Mouse (Mus musculus): ENCODE measurements around the gene Zfp53.
A peak's percentile ranks its signal among the peaks of the same experiment; 100 is the strongest.
"Not testable (repeated sequence)": the region's sequence is repeated elsewhere in the genome, so short reads cannot be mapped to it uniquely, and the experiment has no call there.

Zfp53 gene

GRCm38 (mm10) chr17:21488760-21489499, at the start of gene Zfp53:
Zfp53 (plus strand) TSS chr17:21488998.
- DNase-seq (ENCODE audit: low read depth) = peak; percentile 97

GRCm38 (mm10) chr17:21449669-21450068, 39.1 kb upstream of the Zfp53 start:
- peak; percentile 88 for DNase-seq (ENCODE audit: low read depth)

GRCm38 (mm10) chr17:21450138-21450704, 38.6 kb upstream of the Zfp53 start, which contains the start of gene Zfp51:
Zfp51 (plus strand) TSS chr17:21450374.
- DNase-seq (ENCODE audit: low read depth) = peak; percentile 96

- no peak for DNase-seq (ENCODE audit: low read depth)
Measured at GRCm38 (mm10) chr17:21463550-21463949, 25.2 kb upstream of the Zfp53 start.

GRCm38 (mm10) chr17:21472032-21472652, 16.7 kb upstream of the Zfp53 start:
- DNase-seq (ENCODE audit: low read depth) = no peak

- no peak for DNase-seq (ENCODE audit: low read depth)
Measured at GRCm38 (mm10) chr17:21472653-21473307, 16.0 kb upstream of the Zfp53 start.

- no peak for DNase-seq (ENCODE audit: low read depth)
Measured at GRCm38 (mm10) chr17:21473362-21474190, 15.2 kb upstream of the Zfp53 start.

GRCm38 (mm10) chr17:21474729-21475128, 14.1 kb upstream of the Zfp53 start:
- peak; percentile 28 for DNase-seq (ENCODE audit: low read depth)

GRCm38 (mm10) chr17:21475290-21475689, 13.5 kb upstream of the Zfp53 start:
- DNase-seq (ENCODE audit: low read depth) = not testable (repeated sequence)

GRCm38 (mm10) chr17:21476351-21476750, 12.4 kb upstream of the Zfp53 start:
- DNase-seq (ENCODE audit: low read depth) = not testable (repeated sequence)

- peak; percentile 16 for DNase-seq (ENCODE audit: low read depth)
Measured at GRCm38 (mm10) chr17:21478103-21478777, 10.6 kb upstream of the Zfp53 start.

GRCm38 (mm10) chr17:21489500-21490001, 753 bp downstream of the Zfp53 start:
- DNase-seq (ENCODE audit: low read depth) = peak; percentile 67

- peak; percentile 36 for DNase-seq (ENCODE audit: low read depth)
Measured at GRCm38 (mm10) chr17:21501365-21501764, 12.6 kb downstream of the Zfp53 start.

- peak; percentile 57 for DNase-seq (ENCODE audit: low read depth)
Measured at GRCm38 (mm10) chr17:21504524-21504923, 15.7 kb downstream of the Zfp53 start.

GRCm38 (mm10) chr17:21506258-21506657, 17.5 kb downstream of the Zfp53 start:
- DNase-seq (ENCODE audit: low read depth) = no peak

- no peak for DNase-seq (ENCODE audit: low read depth)
Measured at GRCm38 (mm10) chr17:21509756-21510155, 21.0 kb downstream of the Zfp53 start.

GRCm38 (mm10) chr17:21515403-21516105, 26.8 kb downstream of the Zfp53 start:
- peak; percentile 93 for DNase-seq (ENCODE audit: low read depth)

- DNase-seq (ENCODE audit: low read depth) = peak; percentile 87
Measured at GRCm38 (mm10) chr17:21516201-21517129, 27.7 kb downstream of the Zfp53 start.

GRCm38 (mm10) chr17:21517130-21517671, 28.4 kb downstream of the Zfp53 start:
- no peak for DNase-seq (ENCODE audit: low read depth)

All from 416B (cell line).